Mouse (Mus musculus) stomach, embryonic 16.5 days (tissue): ENCODE data around the gene Zfp266. TPM values are rescaled to one million over a fixed set of nuclear protein-coding genes. Genes with fewer than 3 reads are reported as not detected.

ENCODE experiments used
- ATAC-seq: fragments of 200-750 bp; cut with Nextera tagmentation; 2 replicates; pipeline ENCODE4 v1.8.0; 2017; ENCODE audit warnings: moderate number of reproducible peaks, moderate TSS enrichment; ENCODE audit not compliant: insufficient read depth, low FRiP score
- H3K27ac ChIP-seq: fragments of 300-500 bp; sonication (generic); 2 replicates; pipeline ENCODE4 v1.5.1; 2014; ENCODE audit warnings: low read length
- H3K27me3 ChIP-seq: fragments of 300-500 bp; sonication (generic); 2 replicates; pipeline ENCODE4 v1.6.1; 2014; ENCODE audit warnings: low read length, control low read depth, mixed read lengths; ENCODE audit not compliant: control insufficient read depth, insufficient read depth
- H3K36me3 ChIP-seq: fragments of 300-500 bp; sonication (generic); 2 replicates; pipeline ENCODE4 v1.6.1; 2014; ENCODE audit warnings: low read length; ENCODE audit not compliant: control insufficient read depth, insufficient read depth
- H3K4me1 ChIP-seq: fragments of 300-500 bp; sonication (generic); 2 replicates; pipeline ENCODE4 v1.6.1; 2014; ENCODE audit warnings: low read length, control low read depth, mixed read lengths; ENCODE audit not compliant: control insufficient read depth, insufficient read depth
- H3K4me2 ChIP-seq: fragments of 300-500 bp; sonication (generic); 2 replicates; pipeline ENCODE4 v1.6.1; 2014; ENCODE audit warnings: low read depth, low read length, mixed read lengths
- H3K4me3 ChIP-seq: fragments of 300-500 bp; sonication (generic); replicated peaks from 2 replicates; pipeline ENCODE4 v1.5.1; 2014; ENCODE audit warnings: mild to moderate bottlenecking, low read length
- H3K9ac ChIP-seq: fragments of 300-500 bp; sonication (generic); 2 replicates; pipeline ENCODE4 v1.6.1; 2014; ENCODE audit warnings: low read length
- H3K9me3 ChIP-seq: fragments of 300-500 bp; sonication (generic); replicated peaks from 2 replicates; pipeline ENCODE4 v1.6.1; 2016; ENCODE audit warnings: low read length, control low read depth; ENCODE audit not compliant: control insufficient read depth
- WGBS: fragments of 180-500 bp; shearing (Covaris S2); extraction: QIAGEN DNeasy Blood & Tissue Kit; methylation state at CpG from one replicate; pipeline ENCODE4 v1.1.7; 2014; 5-methylcytosine and 5-hydroxymethylcytosine counted together
- polyA plus RNA-seq: library from polyadenylated mRNA; unstranded; fragments of >200 nt; fragmentation: Nextera tagmentation; extraction: Ambion mirVana; gene quantifications from 2 replicates; pipeline ENCODE4 v1.2.1, GENCODE M21; 2015

The Zfp266 gene
- polyA plus RNA-seq, 1 experiment from 2014 or later, result 88.6 TPM

- Histone ChIP-seq H3K4me1 (no peaks in the 10 kb centered on the region), H3K4me2 (no peak overlapping the region), H3K36me3 (no peaks in the 10 kb centered on the region), H3K9me3 (no peaks in the 10 kb centered on the region), H3K9ac (no peak overlapping the region), H3K27me3 (no peaks in the 10 kb centered on the region), H3K4me3 (no peak overlapping the region), H3K27ac (no peak overlapping the region)
- ATAC-seq, result no peak
- WGBS, result 86% methylated on average over 2 of the region's 2 CpGs
These were observed 15.4 kb upstream of the Zfp266 start for GRCm38 (mm10) chr9:20536598-20536997.

GRCm38 (mm10) chr9:20534326-20534926 lies 13.2 kb upstream of the Zfp266 start:
- Histone ChIP-seq H3K4me3 (no peak overlapping the region), H3K36me3 (no peaks in the 10 kb centered on the region), H3K4me2 (no peak overlapping the region), H3K9me3 (no peaks in the 10 kb centered on the region), H3K4me1 (no peaks in the 10 kb centered on the region), H3K9ac (no peak overlapping the region), H3K27me3 (no peaks in the 10 kb centered on the region), H3K27ac (no peak overlapping the region)
- WGBS, result 76% methylated on average over 8 of the region's 8 CpGs
- no peak for ATAC-seq

- WGBS, result 1% methylated on average over 17 of the region's 17 CpGs
- Histone ChIP-seq H3K4me3 (peak overlapping the region; percentile 89), H3K9me3 (no peaks in the 10 kb centered on the region), H3K9ac (peak overlapping the region; percentile 97), H3K4me1 (peaks cover 10% of the 10 kb centered on the region), H3K27ac (peak overlapping the region; percentile 99), H3K27me3 (no peaks in the 10 kb centered on the region; the same call in 1 of the 2 replicates), H3K4me2 (peak overlapping the region; percentile 82), H3K36me3 (0 out of 2 replicates have a peak, but pooled peaks cover 3% of the 10 kb centered on the region)
- no peak for ATAC-seq
These were observed 546 bp downstream of the Zfp266 start for GRCm38 (mm10) chr9:20520531-20521210.

- H3K36me3 ChIP-seq, result 0 out of 2 replicates have a peak, but pooled peaks cover 3% of the 10 kb centered on the region
- H3K27me3 ChIP-seq, result no peaks in the 10 kb centered on the region
- WGBS, result 14% methylated on average over 4 of the region's 4 CpGs
- peak overlapping the region; percentile 52 for H3K4me3 ChIP-seq
- peak overlapping the region; percentile 54 for H3K9ac ChIP-seq
- peak overlapping the region; percentile 44; the same call in 1 of the 2 replicates for H3K27ac ChIP-seq
- ATAC-seq, result no peak
- H3K4me2 ChIP-seq, result peak overlapping the region; percentile 80
- H3K9me3 ChIP-seq, result no peaks in the 10 kb centered on the region
- peaks cover 12% of the 10 kb centered on the region for H3K4me1 ChIP-seq
These were observed 1.3 kb downstream of the Zfp266 start for GRCm38 (mm10) chr9:20519949-20520348.

GRCm38 (mm10) chr9:20518708-20519107 lies 2.5 kb downstream of the Zfp266 start:
- H3K36me3 ChIP-seq, result 0 out of 2 replicates have a peak, but pooled peaks cover 3% of the 10 kb centered on the region
- H3K27me3 ChIP-seq, result no peaks in the 10 kb centered on the region
- peaks cover 16% of the 10 kb centered on the region for H3K4me1 ChIP-seq
- WGBS, result 65% methylated on average over 4 of the region's 4 CpGs
- ATAC-seq, result no peak
- peak overlapping the region; percentile 80 for H3K4me2 ChIP-seq
- H3K9me3 ChIP-seq, result no peaks in the 10 kb centered on the region
- peak overlapping the region; percentile 12; the same call in 1 of the 2 replicates for H3K27ac ChIP-seq
- no peak overlapping the region for H3K9ac ChIP-seq
- no peak overlapping the region for H3K4me3 ChIP-seq

GRCm38 (mm10) chr9:20517727-20518126 lies 3.5 kb downstream of the Zfp266 start:
- no peaks in the 10 kb centered on the region for H3K9me3 ChIP-seq
- ATAC-seq, result no peak
- WGBS, result 100% methylated on average over 1 of the region's 1 CpGs
- no peak overlapping the region for H3K4me2 ChIP-seq
- H3K27me3 ChIP-seq, result no peaks in the 10 kb centered on the region
- H3K27ac ChIP-seq, result no peak overlapping the region
- H3K4me3 ChIP-seq, result no peak overlapping the region
- H3K9ac ChIP-seq, result no peak overlapping the region
- H3K36me3 ChIP-seq, result 0 out of 2 replicates have a peak, but pooled peaks cover 3% of the 10 kb centered on the region
- H3K4me1 ChIP-seq, result peaks cover 16% of the 10 kb centered on the region

- no peak overlapping the region for H3K27ac ChIP-seq
- H3K9me3 ChIP-seq, result no peaks in the 10 kb centered on the region
- no peak overlapping the region for H3K4me2 ChIP-seq
- H3K4me1 ChIP-seq, result peaks cover 9% of the 10 kb centered on the region; the same call in 1 of the 2 replicates
- ATAC-seq, result 0 out of 2 replicates have a peak, but pooled peaks have one; percentile 44
- H3K9ac ChIP-seq, result no peak overlapping the region
- 0 out of 2 replicates have a peak, but pooled peaks cover 3% of the 10 kb centered on the region for H3K36me3 ChIP-seq
- no peaks in the 10 kb centered on the region for H3K27me3 ChIP-seq
- H3K4me3 ChIP-seq, result no peak overlapping the region
- 74% methylated on average over 3 of the region's 3 CpGs for WGBS
These were observed 7.2 kb downstream of the Zfp266 start for GRCm38 (mm10) chr9:20514016-20514415.

GRCm38 (mm10) chr9:20512714-20513113 lies 8.5 kb downstream of the Zfp266 start:
- Histone ChIP-seq H3K27me3 (no peaks in the 10 kb centered on the region), H3K36me3 (no peaks in the 10 kb centered on the region), H3K9me3 (no peaks in the 10 kb centered on the region), H3K4me2 (no peak overlapping the region), H3K9ac (no peak overlapping the region), H3K27ac (no peak overlapping the region), H3K4me1 (peaks cover 6% of the 10 kb centered on the region; the same call in 1 of the 2 replicates), H3K4me3 (no peak overlapping the region)
- ATAC-seq, result no peak
- 79% methylated on average over 8 of the region's 8 CpGs for WGBS

GRCm38 (mm10) chr9:20511645-20512044 lies 9.6 kb downstream of the Zfp266 start:
- Histone ChIP-seq H3K9me3 (no peaks in the 10 kb centered on the region), H3K36me3 (no peaks in the 10 kb centered on the region), H3K4me1 (peaks cover 6% of the 10 kb centered on the region; the same call in 1 of the 2 replicates), H3K4me3 (no peak overlapping the region), H3K27me3 (no peaks in the 10 kb centered on the region), H3K27ac (no peak overlapping the region), H3K4me2 (no peak overlapping the region), H3K9ac (no peak overlapping the region)
- ATAC-seq, result no peak
- WGBS, result 83% methylated on average over 4 of the region's 4 CpGs
